Comparison of ENCODE assay signal across 9 mouse cellular contexts in genomic region chr1:191073001-191073400, GRCm38 (mm10). TPM values are rescaled to one million over a fixed set of nuclear protein-coding genes. Genes with fewer than 3 reads are reported as not detected.
DNase-seq lines count a peak whose midpoint lies in the region; ATAC-seq and TF ChIP-seq lines count a peak whose summit lies in the region.
"Had no signal": no experiment of that assay in that cellular context is flagged by ENCODE, and none has a peak within 500 bp of the region (broad histone marks: within the 10 kb centered on the region; RNA-seq: fewer than 3 reads in every experiment).

No protein-coding gene starts in this region.

- TF ChIP-seq POLR2A in lung, adult 2 months (IDR thresholded peaks at IDR 0.05; ENCODE audit: borderline replicate concordance, extremely low read depth, low read depth, low read length), result no peak

- no peaks in the 10 kb centered on the region for H3K9me3 ChIP-seq in intestine, embryonic 16.5 days (ENCODE audit: control insufficient read depth, low read length)

- no peaks in the 10 kb centered on the region; the same call in 1 of the 2 replicates for H3K36me3 ChIP-seq in intestine, embryonic 16.5 days (ENCODE audit: control insufficient read depth, insufficient read depth, low read length)

- peak; percentile 7; the same call in 1 of the 2 replicates for ATAC-seq in intestine, embryonic 16.5 days
- ATAC-seq in megakaryocyte progenitor cell, adult 5-6 weeks (replicated peaks; ENCODE audit: poor library complexity), result peak; percentile 74

- H3K9ac ChIP-seq in intestine, embryonic 16.5 days (ENCODE audit: low read depth, low read length), result no peak overlapping the region

- H3K4me2 ChIP-seq in intestine, embryonic 16.5 days (ENCODE audit: low read depth, low read length), result no peak overlapping the region

- TF ChIP-seq CTCF in lung, adult 2 months (IDR thresholded peaks at IDR 0.05; ENCODE audit: insufficient read depth, low read length), result no peak

- DNase-seq in lung, adult 18-20 months, result peak; percentile 53 to 65
- no peak for DNase-seq in lung, adult 2 months
- peak; percentile 65 for DNase-seq in brain, adult 2 months (ENCODE audit: low read depth, low spot score)
- no peak for DNase-seq in right cerebral cortex, postnatal 4 days
- DNase-seq in embryo, embryonic 10.5 days (ENCODE audit: low spot score), result no peak

- H3K27ac ChIP-seq in intestine, embryonic 16.5 days (ENCODE audit: low read length), result peak overlapping the region; percentile 85

- no peaks in the 10 kb centered on the region for H3K27me3 ChIP-seq in intestine, embryonic 16.5 days (replicated peaks; ENCODE audit: control insufficient read depth, insufficient read depth, low read length)

- 0 out of 2 replicates have a peak, but pooled peaks cover 3% of the 10 kb centered on the region for H3K4me1 ChIP-seq in lung, adult 2 months (ENCODE audit: control insufficient read depth, insufficient read depth, low read length)
- H3K4me1 ChIP-seq in intestine, embryonic 16.5 days (ENCODE audit: control insufficient read depth, insufficient read depth, low read length), result peaks cover 7% of the 10 kb centered on the region; the same call in 1 of the 2 replicates

- H3K4me3 ChIP-seq in lung, adult 2 months (replicated peaks; ENCODE audit: extremely low read depth, low read depth, low read length), result no peak overlapping the region
- no peak overlapping the region for H3K4me3 ChIP-seq in intestine, embryonic 16.5 days (ENCODE audit: low read length)

- 39% methylated on average over 6 of the region's 6 CpGs for WGBS in lung, adult 2 months
- WGBS in intestine, embryonic 16.5 days, result 69% methylated on average over 6 of the region's 6 CpGs

RNA-seq across cellular contexts. Expression of gene Nsl1, which starts 10.2 kb away (rescaled TPM):
- 0.38 and 0.49 TPM in 2 replicates for polyA plus RNA-seq in lung, adult 2 months (2012; rRNA removed)
- polyA plus RNA-seq in intestine, embryonic 16.5 days (2015; fragmentation: Nextera tagmentation; extraction: Ambion mirVana), result 14.0 and 16.2 TPM in 2 replicates
- 9.8 and 9.9 TPM in 2 replicates for total RNA-seq in megakaryocyte progenitor cell, adult 5-6 weeks (2015)
- 16.0 and 23.1 TPM in 2 replicates for total RNA-seq in megakaryocyte progenitor cell, adult 5-6 weeks (2017)

RNA-seq across cellular contexts. Expression of gene Tatdn3, which starts 10.3 kb away (rescaled TPM):
- polyA plus RNA-seq in lung, adult 2 months (2012; rRNA removed), result 3.8 and 6.8 TPM in 2 replicates
- 13.4 and 13.9 TPM in 2 replicates for polyA plus RNA-seq in intestine, embryonic 16.5 days (2015; fragmentation: Nextera tagmentation; extraction: Ambion mirVana)
- total RNA-seq in megakaryocyte progenitor cell, adult 5-6 weeks (2015), result 12.9 and 19.3 TPM in 2 replicates
- 18.0 and 19.5 TPM in 2 replicates for total RNA-seq in megakaryocyte progenitor cell, adult 5-6 weeks (2017)

RNA-seq across cellular contexts. Expression of gene Batf3, which starts 24.6 kb away (rescaled TPM):
- 5.1 and 6.1 TPM in 2 replicates for polyA plus RNA-seq in lung, adult 2 months (2012; rRNA removed)
- 8.4 and 9.0 TPM in 2 replicates for polyA plus RNA-seq in intestine, embryonic 16.5 days (2015; fragmentation: Nextera tagmentation; extraction: Ambion mirVana)
- 1.0 and 1.9 TPM in 2 replicates for total RNA-seq in megakaryocyte progenitor cell, adult 5-6 weeks (2015)
- 1.3 TPM in 1 of 2 replicates, not detected in the other for total RNA-seq in megakaryocyte progenitor cell, adult 5-6 weeks (2017)

RNA-seq across cellular contexts. Expression of gene Spata45, which starts 36.6 kb away (rescaled TPM):
- not detected in 2 replicates for polyA plus RNA-seq in lung, adult 2 months (2012; rRNA removed)
- 0.61 TPM in 1 of 2 replicates, not detected in the other for polyA plus RNA-seq in intestine, embryonic 16.5 days (2015; fragmentation: Nextera tagmentation; extraction: Ambion mirVana)
- not detected in 2 replicates for total RNA-seq in megakaryocyte progenitor cell, adult 5-6 weeks (2015)
- total RNA-seq in megakaryocyte progenitor cell, adult 5-6 weeks (2017), result not detected in 2 replicates
- total RNA-seq: adrenal gland, adult 18-20 months; layer of hippocampus, postnatal 10 days had no signal

RNA-seq across cellular contexts. Expression of gene Flvcr1, which starts 47.0 kb away (rescaled TPM):
- polyA plus RNA-seq in lung, adult 2 months (2012; rRNA removed), result 19.9 and 26.1 TPM in 2 replicates
- polyA plus RNA-seq in intestine, embryonic 16.5 days (2015; fragmentation: Nextera tagmentation; extraction: Ambion mirVana), result 8.4 and 14.2 TPM in 2 replicates
- total RNA-seq in megakaryocyte progenitor cell, adult 5-6 weeks (2015), result 29.9 and 30.6 TPM in 2 replicates
- 21.7 and 24.9 TPM in 2 replicates for total RNA-seq in megakaryocyte progenitor cell, adult 5-6 weeks (2017)

Comparison
In these comparisons a context has a peak if more than half of its experiments do, and no peak if none do; other contexts are left out.
1. DNase-seq: peak in lung, adult 18-20 months (2 of 2) and brain, adult 2 months (single experiment); none in lung, adult 2 months (single experiment), right cerebral cortex, postnatal 4 days (single experiment) and embryo, embryonic 10.5 days (single experiment).
2. RNA of gene Nsl1, which starts 10.2 kb away (polyA plus RNA-seq): 14.0 to 16.2 TPM in intestine, embryonic 16.5 days; 0.38 to 0.49 TPM in lung, adult 2 months; every median in the first group is over 10 times any median in the second.